Mouse (Mus musculus): Measurements from ENCODE around the gene Mbnl1. TPM values are rescaled to one million over a fixed set of nuclear protein-coding genes. Genes with fewer than 3 reads are reported as not detected.

Gene Mbnl1
- total and polyA plus RNA-seq, 3 experiments: 174 to 332 (median 249) TPM

GRCm38 (mm10) chr3:60538214-60538971 is 65.8 kb downstream of the Mbnl1 start:
- peaks cover 50% of the 10 kb centered on the region for H3K79me2 ChIP-seq (replicated peaks; ENCODE audit: control insufficient read depth, extremely low read depth, insufficient read depth, poor library complexity, severe bottlenecking)
- peak overlapping the region; percentile 18 to 23 (median 18) for H3K4me3 ChIP-seq (replicated peaks in 1 of 3; ENCODE audit: low read depth in 2 of 3, low read length in 2 of 3, poor library complexity in 1 of 3)
- no peaks in the 10 kb centered on the region for H3K27me3 ChIP-seq (replicated peaks)
- peak; percentile 79 for DNase-seq (ENCODE audit: extremely low read depth)
- peak overlapping the region; percentile 81 for H3K4me2 ChIP-seq (ENCODE audit: insufficient read depth, low read depth, poor library complexity, severe bottlenecking)
- peaks cover 3 to 82% of the 10 kb centered on the region in 2 experiments; a peak in 3 of 4 replicates for H3K4me1 ChIP-seq (ENCODE audit: control insufficient read depth in 1 of 2, insufficient read depth in 2 of 2)
- peak overlapping the region; percentile 65 for H3K9ac ChIP-seq (ENCODE audit: insufficient read depth, low read depth)
- no peaks in the 10 kb centered on the region for H3K9me3 ChIP-seq (replicated peaks; ENCODE audit: low read length)
- in situ Hi-C loops (cut with MboI; ENCODE audit: low pct_ligation_motif_present, low pct_unique_long_range_greater_than_20kb, low sequenced_read_pairs): loop anchor here (10.0 kb wide), 1 partner anchor 56 kb away; no protein-coding TSS in a partner anchor
- dilution Hi-C loops (cut with MboI; ENCODE audit: extremely low pct_ligation_motif_present, extremely low pct_unique_long_range_greater_than_20kb, low sequenced_read_pairs): no loop called here
- peak overlapping the region; percentile 94 for H3K27ac ChIP-seq (ENCODE audit: insufficient read depth, low read depth)
- TF ChIP-seq RCOR1 (conservative IDR thresholded peaks at IDR 0.05; ENCODE audit: low read depth, low read length) (peak; percentile 66; the same call in 1 of the 2 replicates), EP300 (IDR thresholded peaks at IDR 0.05; ENCODE audit: low read length) (peak; percentile 84), NRF1 (IDR thresholded peaks at IDR 0.05; ENCODE audit: low read depth, low read length) (no peak), SIN3A (IDR thresholded peaks at IDR 0.05; ENCODE audit: low read length) (peak; percentile 47; the same call in 1 of the 2 replicates), IRF4 (IDR thresholded peaks at IDR 0.05; ENCODE audit: low read depth, low read length) (peak; percentile 86), JUN (IDR thresholded peaks at IDR 0.05; ENCODE audit: insufficient read depth, low read depth, low read length) (peak; percentile 57; the same call in 1 of the 2 replicates), E2F4 (IDR thresholded peaks at IDR 0.05; ENCODE audit: insufficient replicate concordance, low read depth, low read length) (0 out of 2 replicates have a peak, but pooled peaks have one; percentile 17), JUND (conservative IDR thresholded peaks at IDR 0.05; ENCODE audit: low read depth, low read length) (no peak; the same call in none of the 2 replicates), POLR2AphosphoS2 (IDR thresholded peaks at IDR 0.05; ENCODE audit: low read depth, low read length) (no peak), MAZ (IDR thresholded peaks at IDR 0.05; ENCODE audit: low read depth, low read length) (peak; percentile 48; the same call in 1 of the 2 replicates), BHLHE40 (IDR thresholded peaks at IDR 0.05; ENCODE audit: low read depth, low read length) (peak; percentile 68), ETS1 (conservative IDR thresholded peaks at IDR 0.05; ENCODE audit: low read depth, low read length) (peak; percentile 90), HCFC1 (IDR thresholded peaks at IDR 0.05; ENCODE audit: low read depth, low read length) (no peak; the same call in 1 of the 2 replicates), TCF12 (IDR thresholded peaks at IDR 0.05; ENCODE audit: low read depth, low read length) (peak; percentile 34; the same call in 1 of the 2 replicates), ZMIZ1 (IDR thresholded peaks at IDR 0.05; ENCODE audit: low read depth, low read length) (no peak), ZNF384 (IDR thresholded peaks at IDR 0.05; ENCODE audit: low read depth, low read length) (peak; percentile 95), CHD1 (IDR thresholded peaks at IDR 0.05; ENCODE audit: low read depth, low read length) (peak; percentile 76), MYC (IDR thresholded peaks at IDR 0.05; ENCODE audit: low read depth, low read length) (peak; percentile 71), MEF2A (IDR thresholded peaks at IDR 0.05; ENCODE audit: borderline replicate concordance, low read depth, low read length) (peak; percentile 93)
- H3K36me3 ChIP-seq (replicated peaks in 1 of 2; ENCODE audit: control insufficient read depth in 1 of 2, insufficient read depth in 1 of 2, low read length in 1 of 2): peaks cover 9 to 16% of the 10 kb centered on the region in 2 experiments

Data from CH12.LX (cell line).